Mouse (Mus musculus): ENCODE results near the gene 2210408I21Rik.

The 2210408I21Rik gene

GRCm38 (mm10) chr13:77514046-77514445 is 378.7 kb downstream of the 2210408I21Rik start:
- no peak for DNase-seq

GRCm38 (mm10) chr13:77528960-77529699 is 393.8 kb downstream of the 2210408I21Rik start:
- no peak for DNase-seq

- no peak for DNase-seq
These were observed 394.4 kb downstream of the 2210408I21Rik start for GRCm38 (mm10) chr13:77529760-77530159.

- no peak for DNase-seq
These were observed 402.1 kb downstream of the 2210408I21Rik start for GRCm38 (mm10) chr13:77537466-77537865.

- no peak for DNase-seq
These were observed 412.4 kb downstream of the 2210408I21Rik start for GRCm38 (mm10) chr13:77547486-77548385.

DNA sequence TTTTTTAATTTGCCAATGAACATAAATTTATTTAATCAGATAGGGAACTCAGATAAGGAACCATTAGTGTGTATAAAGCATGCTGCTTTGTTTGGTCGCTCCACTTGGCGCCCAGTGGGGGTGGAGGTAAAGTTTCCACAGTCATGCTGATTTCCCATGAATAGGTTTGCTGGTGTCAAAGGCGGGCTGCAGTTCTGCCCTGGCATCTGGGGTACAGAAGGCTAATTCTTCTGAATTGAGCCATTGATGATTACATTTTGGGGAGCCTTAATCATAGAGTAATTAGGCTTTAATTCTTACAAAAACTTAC is 413.0 kb downstream of the 2210408I21Rik start:
- DNase-seq: no peak

GRCm38 (mm10) chr13:77548750-77549149 is 413.4 kb downstream of the 2210408I21Rik start:
- no peak for DNase-seq

DNA sequence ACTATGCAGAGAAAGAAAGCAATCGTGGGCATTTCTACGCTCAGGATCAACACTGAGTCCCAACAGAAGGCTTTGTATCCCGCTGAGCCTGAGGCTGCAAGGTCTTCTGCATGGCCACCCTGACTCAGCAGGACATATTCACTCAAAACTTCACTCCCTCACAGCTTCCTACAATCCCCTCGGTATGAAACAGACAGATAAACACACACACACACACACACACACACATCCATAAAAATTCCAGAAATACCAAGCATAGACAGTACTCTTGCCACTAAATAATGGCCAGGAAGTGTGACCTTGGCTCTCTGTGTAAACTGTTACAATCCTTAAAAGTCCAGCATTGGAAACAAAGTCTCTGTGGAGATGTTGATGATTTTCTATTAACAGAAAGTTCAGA is 458.7 kb downstream of the 2210408I21Rik start:
- no peak for DNase-seq

DNA sequence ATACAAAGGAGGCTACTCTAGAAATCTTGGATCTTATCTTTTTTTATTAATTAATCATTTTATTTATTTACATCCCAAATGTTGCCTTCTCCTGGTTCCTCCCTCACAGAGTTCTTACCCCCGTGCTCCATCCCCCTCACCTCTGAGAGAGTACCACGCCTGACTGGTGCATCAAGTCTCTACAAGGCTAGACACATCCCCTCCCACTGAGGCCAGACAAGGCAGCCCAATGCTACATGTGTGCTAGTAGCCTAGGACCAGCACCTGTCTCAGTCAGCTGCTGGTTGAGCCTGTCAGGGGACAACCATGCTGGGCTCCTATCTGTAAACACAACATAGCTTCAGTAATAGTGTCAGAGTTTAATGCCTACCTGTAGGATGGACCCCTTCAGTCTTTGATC is 480.0 kb downstream of the 2210408I21Rik start:
- no peak for DNase-seq

All from lung, postnatal 10 days (tissue).